Mouse (Mus musculus) brain, embryonic 14.5 days (tissue): ENCODE measurements at regions not wholly inside any gene's neighbourhood (a gene's known extent, or its start where the extent isn't known, plus 50 kb on each side); places are given as distances from the start of the nearest gene placed in this dataset.

Experiments used
- CTCF ChIP-seq: fragments of 200-500 bp; IDR thresholded peaks from 2 replicates; pipeline ENCODE4 v1.5.1; 2012; ENCODE audit warnings: inconsistent platforms, mild to moderate bottlenecking, moderate library complexity, borderline replicate concordance; ENCODE audit not compliant: insufficient read depth, insufficient read length; ENCODE audit errors: extremely low read depth
- POLR2A ChIP-seq: fragments of 200-500 bp; IDR thresholded peaks from 2 replicates; pipeline ENCODE4 v1.6.1; 2012; ENCODE audit warnings: mild to moderate bottlenecking, inconsistent platforms, borderline replicate concordance; ENCODE audit not compliant: poor library complexity, insufficient read depth, insufficient read length, severe bottlenecking; ENCODE audit errors: extremely low read depth

GRCm38 (mm10) chr7:125214036-125214435 is 230.4 kb upstream of the Kdm8 start:
- no peak for TF ChIP-seq CTCF
- no peak for TF ChIP-seq POLR2A
